Mouse (Mus musculus) small intestine, adult 2 months (tissue): Measurements from ENCODE around the gene Ankrd27.

ENCODE experiments used
- CTCF ChIP-seq: fragments of 200-500 bp; IDR thresholded peaks from 2 replicates; pipeline ENCODE4 v1.5.1; 2012; ENCODE audit warnings: low read depth, mild to moderate bottlenecking, control low read depth, inconsistent platforms, low read length, moderate library complexity, mixed read lengths; ENCODE audit not compliant: insufficient replicate concordance, insufficient read length; ENCODE audit errors: extremely low read depth
- POLR2A ChIP-seq: fragments of 200-500 bp; IDR thresholded peaks from 2 replicates; pipeline ENCODE4 v1.6.1; 2012; ENCODE audit warnings: low read depth, mild to moderate bottlenecking, control low read depth, inconsistent platforms, low read length, moderate library complexity

- TF ChIP-seq POLR2A, result no peak
- no peak for TF ChIP-seq CTCF
These were observed 65.7 kb downstream of the Ankrd27 start for GRCm38 (mm10) chr7:35651583-35652270.
